Mouse (Mus musculus) lung, postnatal 14 days (tissue): ENCODE results near the gene Pnliprp1.

Experiments used
- DNase-seq: peaks from one replicate; pipeline ENCODE4 v3.0.0; 2021

The Pnliprp1 gene

DNA sequence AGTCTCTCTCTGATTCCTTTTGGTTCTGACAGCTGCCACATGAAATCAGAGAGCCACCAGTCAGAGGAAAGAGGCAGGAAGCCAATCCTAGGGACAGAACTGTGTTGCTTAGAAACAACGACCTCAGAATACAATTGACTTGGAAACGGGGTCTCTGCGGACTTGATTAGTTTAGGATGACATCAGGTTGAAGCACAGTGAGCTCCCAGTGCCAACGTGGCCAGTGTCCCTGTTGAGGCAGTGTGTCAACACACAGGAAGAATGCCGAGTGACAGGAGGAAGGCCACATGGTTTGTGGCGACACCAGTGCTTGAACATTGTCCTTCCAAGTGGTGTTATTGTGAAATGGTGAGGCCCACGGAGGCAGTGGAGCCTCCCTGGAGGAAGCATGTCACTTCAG is 55.3 kb downstream of the Pnliprp1 start:
- no peak for DNase-seq

DNA sequence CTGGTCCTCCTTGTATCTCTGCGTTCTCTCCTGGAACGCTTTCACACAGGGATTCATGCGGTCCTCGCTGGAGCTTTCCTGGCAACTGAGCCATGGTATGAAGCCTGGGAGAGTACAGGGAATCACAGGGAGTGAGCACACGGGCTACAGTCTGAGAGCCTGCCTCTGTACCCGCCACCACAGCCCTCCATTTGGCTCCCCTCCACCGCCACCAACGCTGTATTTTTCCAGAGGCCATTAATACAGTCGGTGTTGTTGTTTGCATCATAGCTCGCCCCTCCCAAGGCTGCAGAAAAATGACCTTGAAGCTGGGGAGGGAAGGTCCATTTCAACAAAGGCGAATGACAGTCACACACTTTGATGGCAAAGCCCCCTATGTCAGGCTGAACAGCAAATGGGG is 60.5 kb downstream of the Pnliprp1 start:
- no peak for DNase-seq
